Mouse (Mus musculus): ENCODE measurements around the gene Gm29776.

The Gm29776 gene

GRCm38 (mm10) chr14:54647900-54648299 lies 50.7 kb downstream of the Gm29776 start:
- DNase-seq, result no peak

DNA sequence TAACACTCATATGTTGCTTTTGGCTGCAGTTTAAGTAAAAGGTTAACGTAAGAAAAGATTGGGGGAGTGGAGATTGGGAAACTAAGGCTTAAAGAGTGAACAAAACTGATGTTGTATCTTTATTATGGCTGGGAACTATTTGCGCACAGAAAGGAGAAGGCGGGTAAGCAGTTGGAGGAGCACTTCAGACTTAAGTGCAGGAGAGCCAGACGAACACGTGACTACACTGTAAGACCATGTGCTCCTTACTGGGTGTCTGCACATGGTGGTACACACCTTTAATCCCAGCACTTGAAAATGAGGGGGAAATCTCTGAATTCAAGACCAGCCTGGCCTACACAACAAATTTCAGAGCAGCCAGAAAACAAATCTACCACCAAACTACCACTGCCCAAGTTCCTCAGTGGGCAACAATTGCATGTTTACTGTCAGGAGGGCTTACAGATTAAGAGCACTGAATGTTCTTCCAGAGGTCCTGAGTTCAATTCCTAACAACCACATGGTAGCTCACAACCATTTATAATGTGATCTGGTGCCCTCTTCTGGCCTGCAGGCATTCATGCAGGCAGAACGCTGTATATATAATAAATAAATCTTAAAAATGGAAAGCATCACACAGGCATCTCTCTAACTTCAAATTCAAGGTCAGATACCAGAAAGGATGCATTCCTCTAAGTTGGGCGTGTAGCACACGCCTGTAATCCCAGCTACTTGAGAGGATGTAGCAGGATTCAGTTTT lies 51.6 kb downstream of the Gm29776 start:
- DNase-seq, result no peak

- peak; percentile 91 for DNase-seq
Measured at GRCm38 (mm10) chr14:54646455-54646854, 52.2 kb downstream of the Gm29776 start.

DNA sequence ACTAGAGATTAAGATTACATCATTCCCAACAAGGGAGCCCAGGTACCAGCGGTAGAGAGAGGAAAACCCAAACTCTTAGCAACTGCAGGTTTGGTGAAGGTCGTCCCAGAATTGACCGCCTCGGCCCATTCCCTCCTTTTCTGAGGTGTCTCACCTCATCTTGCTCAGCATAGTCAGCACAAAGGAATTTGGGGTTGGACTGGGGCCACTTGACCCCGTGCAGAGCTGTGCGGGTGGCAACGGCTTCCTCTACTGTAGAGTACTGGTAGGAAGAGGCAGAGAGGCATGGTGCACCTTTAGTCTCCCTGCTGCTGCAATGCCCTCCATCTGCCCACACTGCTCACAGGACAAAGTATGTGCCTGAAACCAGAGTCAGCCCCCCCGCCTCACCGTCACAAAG lies 54.3 kb downstream of the Gm29776 start:
- peak; percentile 86 for DNase-seq

DNA sequence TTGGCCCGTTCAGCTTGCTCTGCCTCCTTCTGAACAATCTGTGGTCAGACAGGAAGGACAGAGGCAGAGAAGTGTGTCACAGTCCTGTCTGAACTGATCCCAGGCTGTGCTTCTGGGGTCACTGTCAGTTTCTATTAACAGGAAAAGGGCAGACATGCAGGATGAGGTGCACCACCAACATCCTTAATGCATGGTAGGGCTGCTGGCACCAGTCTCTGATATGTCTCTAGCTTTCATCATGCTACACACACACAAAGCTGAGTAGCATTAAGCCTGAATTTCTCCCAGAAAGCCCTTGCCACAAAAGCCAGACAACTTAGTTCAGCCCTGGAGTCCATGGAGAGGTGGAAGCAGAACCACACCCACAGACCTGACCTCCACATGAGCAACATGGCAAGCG lies 55.6 kb downstream of the Gm29776 start:
- DNase-seq, result peak; percentile 79
